Mouse (Mus musculus) kidney, embryonic 16.5 days (tissue): Measurements from ENCODE around the gene Diaph2. TPM values are rescaled to one million over a fixed set of nuclear protein-coding genes. Genes with fewer than 3 reads are reported as not detected.
"Not testable (repeated sequence)": the region's sequence is repeated elsewhere in the genome, so short reads cannot be mapped to it uniquely, and the experiment has no call there.

Source experiments
- ATAC-seq: fragments of 200-750 bp; cut with Nextera tagmentation; 2 replicates; pipeline ENCODE4 v1.8.0; 2017; ENCODE audit warnings: moderate TSS enrichment; ENCODE audit not compliant: low FRiP score, low TSS enrichment
- H3K27ac ChIP-seq: fragments of 300-500 bp; sonication (generic); 2 replicates; pipeline ENCODE4 v1.5.1; 2014; ENCODE audit warnings: low read length
- H3K27me3 ChIP-seq: fragments of 300-500 bp; sonication (generic); 2 replicates; pipeline ENCODE4 v1.6.1; 2014; ENCODE audit warnings: low read length, control low read depth, mixed read lengths; ENCODE audit not compliant: insufficient read depth
- H3K36me3 ChIP-seq: fragments of 300-500 bp; sonication (generic); 2 replicates; pipeline ENCODE4 v1.6.1; 2014; ENCODE audit warnings: low read length, control low read depth, mixed read lengths; ENCODE audit not compliant: insufficient read depth
- H3K4me1 ChIP-seq: fragments of 300-500 bp; sonication (generic); 2 replicates; pipeline ENCODE4 v1.6.1; 2014; ENCODE audit warnings: low read length, control low read depth, mixed read lengths; ENCODE audit not compliant: insufficient read depth
- H3K4me2 ChIP-seq: fragments of 300-500 bp; sonication (generic); replicated peaks from 2 replicates; pipeline ENCODE4 v1.6.1; 2014; ENCODE audit warnings: low read depth, low read length
- H3K4me3 ChIP-seq: fragments of 300-500 bp; sonication (generic); 2 replicates; pipeline ENCODE4 v1.5.1; 2014; ENCODE audit warnings: mild to moderate bottlenecking, low read length
- H3K9ac ChIP-seq: fragments of 300-500 bp; sonication (generic); replicated peaks from 2 replicates; pipeline ENCODE4 v1.6.1; 2014; ENCODE audit warnings: low read length
- H3K9me3 ChIP-seq: fragments of 300-500 bp; sonication (generic); 2 replicates; pipeline ENCODE4 v1.6.1; 2016; ENCODE audit warnings: low read length, control low read depth
- WGBS: fragments of 180-500 bp; shearing (Covaris S2); extraction: QIAGEN DNeasy Blood & Tissue Kit; methylation state at CpG from one replicate; pipeline ENCODE4 v1.1.7; 2014; 5-methylcytosine and 5-hydroxymethylcytosine counted together
- polyA plus RNA-seq: library from polyadenylated mRNA; unstranded; fragments of >200 nt; fragmentation: Nextera tagmentation; extraction: Ambion mirVana; gene quantifications from 2 replicates; pipeline ENCODE4 v1.2.1, GENCODE M21; 2015

The Diaph2 gene
- polyA plus RNA-seq, 1 experiment from 2014 or later = 4.4 TPM

DNA sequence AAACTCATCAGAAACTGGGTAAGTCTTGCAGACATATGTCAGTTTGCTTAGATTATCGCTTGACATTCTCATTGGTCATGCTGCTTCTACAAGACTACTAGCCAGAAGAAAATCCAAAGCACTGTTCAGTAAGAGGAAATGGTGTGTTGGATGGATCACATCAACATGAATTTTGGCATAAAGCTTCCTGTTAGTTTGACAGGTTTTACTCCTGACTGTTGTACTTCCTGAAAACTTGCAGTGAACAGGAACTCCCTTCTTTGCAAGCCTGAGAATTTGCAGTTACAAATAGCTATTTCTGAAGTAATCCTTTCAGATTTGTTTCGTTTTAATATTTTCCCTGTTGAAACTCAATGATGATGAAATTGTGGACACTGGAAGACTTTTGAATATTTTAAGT lies 32.3 kb downstream of the Diaph2 start:
- no peak for ATAC-seq
- H3K9ac ChIP-seq = no peak overlapping the region
- 76% methylated on average over 2 of the region's 2 CpGs for WGBS

DNA sequence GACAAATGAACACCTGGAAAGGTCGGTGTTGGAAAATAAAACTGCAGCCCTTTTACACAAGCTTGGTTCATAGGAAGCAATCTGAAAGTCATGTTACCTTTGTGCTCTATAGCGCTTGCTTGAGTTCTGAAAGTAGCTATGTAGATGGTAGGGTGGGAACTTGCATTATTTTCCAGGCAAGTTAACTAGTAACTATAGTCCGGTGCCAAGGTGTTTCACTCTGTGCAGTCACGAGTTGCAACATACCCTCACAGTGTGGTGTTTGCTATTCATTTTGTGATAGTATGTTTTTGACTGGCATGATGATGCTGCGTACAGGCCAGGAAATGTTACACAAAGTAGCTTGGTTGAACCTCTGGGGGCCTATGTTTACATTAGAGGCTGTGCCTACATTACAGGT lies 34.5 kb downstream of the Diaph2 start:
- no peak overlapping the region for H3K27ac ChIP-seq
- no peak for ATAC-seq
- no peak overlapping the region for H3K9ac ChIP-seq
- no peaks in the 10 kb centered on the region for H3K4me1 ChIP-seq
- no peaks in the 10 kb centered on the region for H3K9me3 ChIP-seq
- H3K36me3 ChIP-seq = no peaks in the 10 kb centered on the region
- no peaks in the 10 kb centered on the region for H3K27me3 ChIP-seq
- H3K4me2 ChIP-seq = no peak overlapping the region
- H3K4me3 ChIP-seq = no peak overlapping the region
- WGBS = 69% methylated on average over 5 of the region's 5 CpGs

More for the DNA sequence above, 32.3 kb downstream of the Diaph2 start:
- Histone ChIP-seq H3K36me3 (no peaks in the 10 kb centered on the region), H3K27me3 (no peaks in the 10 kb centered on the region), H3K4me1 (no peaks in the 10 kb centered on the region), H3K4me2 (no peak overlapping the region), H3K27ac (no peak overlapping the region), H3K9me3 (no peaks in the 10 kb centered on the region), H3K4me3 (no peak overlapping the region)

GRCm38 (mm10) chrX:129799920-129800319 lies 50.4 kb downstream of the Diaph2 start:
- not testable (repeated sequence) for H3K9ac ChIP-seq, H3K4me2 ChIP-seq, H3K27ac ChIP-seq, H3K4me3 ChIP-seq, H3K36me3 ChIP-seq, H3K4me1 ChIP-seq, H3K9me3 ChIP-seq, H3K27me3 ChIP-seq, ATAC-seq
- WGBS = 93% methylated on average over 2 of the region's 2 CpGs

- H3K4me2 ChIP-seq = no peak overlapping the region
- ATAC-seq = no peak
- no peaks in the 10 kb centered on the region for H3K27me3 ChIP-seq
- no peaks in the 10 kb centered on the region for H3K9me3 ChIP-seq
- 55% methylated on average over 2 of the region's 2 CpGs for WGBS
- no peaks in the 10 kb centered on the region for H3K4me1 ChIP-seq
- no peaks in the 10 kb centered on the region for H3K36me3 ChIP-seq
- H3K9ac ChIP-seq = no peak overlapping the region
- H3K4me3 ChIP-seq = no peak overlapping the region
- no peak overlapping the region for H3K27ac ChIP-seq
These were observed 82.4 kb downstream of the Diaph2 start for GRCm38 (mm10) chrX:129831903-129832302.

DNA sequence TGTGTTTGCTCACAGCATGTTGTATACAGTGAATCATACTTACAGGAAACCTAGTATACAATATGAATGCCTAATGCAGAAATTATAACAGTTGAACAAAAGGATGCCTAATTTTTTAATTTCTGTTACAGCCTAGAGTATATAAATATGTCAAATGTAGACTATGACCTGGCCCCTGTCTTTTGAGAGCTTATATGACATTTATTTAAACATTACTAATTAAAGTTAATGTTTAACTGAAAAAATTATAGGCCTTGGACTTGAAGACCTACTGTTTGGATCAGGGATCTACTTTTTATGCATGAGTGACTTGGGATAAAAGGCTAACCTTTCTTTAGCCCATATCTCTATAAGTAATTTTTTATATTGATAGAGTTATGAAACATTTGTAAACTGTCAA lies 84.3 kb downstream of the Diaph2 start:
- no peak overlapping the region for H3K4me3 ChIP-seq
- no peak for ATAC-seq
- H3K36me3 ChIP-seq = no peaks in the 10 kb centered on the region
- H3K4me2 ChIP-seq = no peak overlapping the region
- H3K27me3 ChIP-seq = no peaks in the 10 kb centered on the region
- no peaks in the 10 kb centered on the region for H3K4me1 ChIP-seq
- no peaks in the 10 kb centered on the region for H3K9me3 ChIP-seq
- H3K9ac ChIP-seq = no peak overlapping the region
- no peak overlapping the region for H3K27ac ChIP-seq

- Histone ChIP-seq H3K4me3 (no peak overlapping the region), H3K36me3 (no peaks in the 10 kb centered on the region), H3K9me3 (no peaks in the 10 kb centered on the region), H3K27me3 (no peaks in the 10 kb centered on the region), H3K4me1 (no peaks in the 10 kb centered on the region), H3K4me2 (no peak overlapping the region), H3K27ac (no peak overlapping the region), H3K9ac (no peak overlapping the region)
- 13% methylated on average over 3 of the region's 3 CpGs for WGBS
- ATAC-seq = no peak
These were observed 134.9 kb downstream of the Diaph2 start for GRCm38 (mm10) chrX:129884465-129884864.

- Histone ChIP-seq H3K4me3 (no peak overlapping the region), H3K27me3 (no peaks in the 10 kb centered on the region)
- WGBS = 85% methylated on average over 2 of the region's 2 CpGs
These were observed 176.3 kb downstream of the Diaph2 start for GRCm38 (mm10) chrX:129925806-129926205.

GRCm38 (mm10) chrX:129974816-129975215 lies 225.3 kb downstream of the Diaph2 start:
- H3K27me3 ChIP-seq = no peaks in the 10 kb centered on the region
- H3K36me3 ChIP-seq = no peaks in the 10 kb centered on the region
- no peak overlapping the region for H3K9ac ChIP-seq
- no peak overlapping the region for H3K27ac ChIP-seq
- WGBS = 63% methylated on average over 4 of the region's 4 CpGs
- no peaks in the 10 kb centered on the region for H3K4me1 ChIP-seq
- H3K4me3 ChIP-seq = no peak overlapping the region
- H3K4me2 ChIP-seq = no peak overlapping the region
- ATAC-seq = no peak
- no peaks in the 10 kb centered on the region for H3K9me3 ChIP-seq

More at GRCm38 (mm10) chrX:129925806-129926205, 176.3 kb downstream of the Diaph2 start:
- no peak overlapping the region for H3K4me2 ChIP-seq
- no peak overlapping the region for H3K9ac ChIP-seq
- H3K27ac ChIP-seq = no peak overlapping the region
- H3K4me1 ChIP-seq = no peaks in the 10 kb centered on the region
- no peaks in the 10 kb centered on the region for H3K36me3 ChIP-seq
- no peak for ATAC-seq
- no peaks in the 10 kb centered on the region for H3K9me3 ChIP-seq

- Histone ChIP-seq H3K4me2 (no peak overlapping the region), H3K9ac (no peak overlapping the region), H3K4me1 (no peaks in the 10 kb centered on the region)
These were observed 258.7 kb downstream of the Diaph2 start for GRCm38 (mm10) chrX:130008210-130008609.

DNA sequence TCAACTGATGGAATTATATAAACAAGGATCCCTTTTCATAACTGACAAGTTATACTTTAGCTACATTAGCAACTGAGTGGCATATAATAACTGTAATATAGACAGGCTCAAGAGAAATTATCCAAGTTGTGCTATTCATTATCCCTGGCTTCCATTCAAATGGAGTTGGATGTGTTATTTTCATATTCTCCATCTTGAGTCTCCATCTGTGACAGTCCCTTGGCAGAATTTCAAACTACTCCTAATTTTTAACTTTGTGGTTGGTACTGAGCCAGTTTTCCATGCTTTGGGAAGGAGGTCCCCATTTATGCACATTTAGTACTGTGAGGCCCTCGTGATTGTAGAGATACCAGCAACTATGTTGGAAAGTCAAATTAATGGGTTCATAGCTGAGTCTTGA lies 270.2 kb downstream of the Diaph2 start:
- no peak overlapping the region for H3K27ac ChIP-seq
- ATAC-seq = no peak
- H3K9me3 ChIP-seq = no peaks in the 10 kb centered on the region
- no peak overlapping the region for H3K4me3 ChIP-seq
- H3K36me3 ChIP-seq = no peaks in the 10 kb centered on the region
- H3K9ac ChIP-seq = no peak overlapping the region
- no peaks in the 10 kb centered on the region for H3K27me3 ChIP-seq
- H3K4me1 ChIP-seq = no peaks in the 10 kb centered on the region
- no peak overlapping the region for H3K4me2 ChIP-seq
- 58% methylated on average over 1 of the region's 1 CpGs for WGBS

More at GRCm38 (mm10) chrX:130008210-130008609, 258.7 kb downstream of the Diaph2 start:
- Histone ChIP-seq H3K27ac (no peak overlapping the region), H3K9me3 (no peaks in the 10 kb centered on the region), H3K4me3 (no peak overlapping the region), H3K36me3 (no peaks in the 10 kb centered on the region), H3K27me3 (no peaks in the 10 kb centered on the region)
- ATAC-seq = no peak

GRCm38 (mm10) chrX:130044525-130044924 lies 295.0 kb downstream of the Diaph2 start:
- no peaks in the 10 kb centered on the region for H3K4me1 ChIP-seq
- WGBS = 62% methylated on average over 1 of the region's 1 CpGs
- no peak overlapping the region for H3K4me2 ChIP-seq
- H3K9me3 ChIP-seq = no peaks in the 10 kb centered on the region
- H3K27ac ChIP-seq = no peak overlapping the region
- no peaks in the 10 kb centered on the region for H3K27me3 ChIP-seq
- no peak overlapping the region for H3K4me3 ChIP-seq
- H3K9ac ChIP-seq = no peak overlapping the region
- no peak for ATAC-seq
- no peaks in the 10 kb centered on the region for H3K36me3 ChIP-seq
